Mouse (Mus musculus): ENCODE data around the gene Metrnl.

Metrnl gene

GRCm38 (mm10) chr11:121685491-121686001 lies 15.8 kb upstream of the Metrnl start:
- no peak for DNase-seq (ENCODE audit: low spot score)

- no peak for DNase-seq (ENCODE audit: low spot score)
Observed at GRCm38 (mm10) chr11:121686091-121686490, 15.3 kb upstream of the Metrnl start.

- no peak for DNase-seq (ENCODE audit: low spot score)
Observed at GRCm38 (mm10) chr11:121686674-121687073, 14.7 kb upstream of the Metrnl start.

- no peak for DNase-seq (ENCODE audit: low spot score)
Observed at GRCm38 (mm10) chr11:121688024-121688423, 13.3 kb upstream of the Metrnl start.

GRCm38 (mm10) chr11:121695304-121696064 lies 5.9 kb upstream of the Metrnl start:
- DNase-seq (ENCODE audit: low spot score): no peak

GRCm38 (mm10) chr11:121697271-121697670 lies 4.1 kb upstream of the Metrnl start:
- no peak for DNase-seq (ENCODE audit: low spot score)

GRCm38 (mm10) chr11:121698381-121698955 lies 2.9 kb upstream of the Metrnl start:
- DNase-seq (ENCODE audit: low spot score): no peak

- peak; percentile 95 for DNase-seq (ENCODE audit: low spot score)
Observed at GRCm38 (mm10) chr11:121702111-121702894, 959 bp downstream of the Metrnl start.

- peak; percentile 52 for DNase-seq (ENCODE audit: low spot score)
Observed at GRCm38 (mm10) chr11:121702895-121703618, 1.7 kb downstream of the Metrnl start.

GRCm38 (mm10) chr11:121703619-121704215 lies 2.4 kb downstream of the Metrnl start:
- DNase-seq (ENCODE audit: low spot score): no peak

GRCm38 (mm10) chr11:121706521-121707005 lies 5.2 kb downstream of the Metrnl start:
- no peak for DNase-seq (ENCODE audit: low spot score)

GRCm38 (mm10) chr11:121709278-121709677 lies 7.9 kb downstream of the Metrnl start:
- DNase-seq (ENCODE audit: low spot score): no peak

- no peak for DNase-seq (ENCODE audit: low spot score)
Observed at GRCm38 (mm10) chr11:121710245-121710644, 8.9 kb downstream of the Metrnl start.

- DNase-seq (ENCODE audit: low spot score): peak; percentile 45
Observed at GRCm38 (mm10) chr11:121712987-121713386, 11.6 kb downstream of the Metrnl start.

- no peak for DNase-seq (ENCODE audit: low spot score)
Observed at GRCm38 (mm10) chr11:121713569-121713968, 12.2 kb downstream of the Metrnl start.

- DNase-seq (ENCODE audit: low spot score): no peak
Observed at GRCm38 (mm10) chr11:121714745-121715485, 13.6 kb downstream of the Metrnl start.

- DNase-seq (ENCODE audit: low spot score): peak; percentile 44
Observed at GRCm38 (mm10) chr11:121717724-121718123, 16.4 kb downstream of the Metrnl start.

- no peak for DNase-seq (ENCODE audit: low spot score)
Observed at GRCm38 (mm10) chr11:121720752-121721151, 19.4 kb downstream of the Metrnl start.

- no peak for DNase-seq (ENCODE audit: low spot score)
Observed at GRCm38 (mm10) chr11:121722434-121722833, 21.1 kb downstream of the Metrnl start.

- no peak for DNase-seq (ENCODE audit: low spot score)
Observed at GRCm38 (mm10) chr11:121726625-121727024, 25.3 kb downstream of the Metrnl start.

- DNase-seq (ENCODE audit: low spot score): no peak
Observed at GRCm38 (mm10) chr11:121734184-121734583, 32.8 kb downstream of the Metrnl start.

Data from urinary bladder, postnatal 25 days (tissue).